Mouse (Mus musculus): Measurements from ENCODE around the gene Olfr279. TPM values are rescaled to one million over a fixed set of nuclear protein-coding genes. Genes with fewer than 3 reads are reported as not detected.
"Not testable (repeated sequence)": the region's sequence is repeated elsewhere in the genome, so short reads cannot be mapped to it uniquely, and the experiment has no call there.

Olfr279 gene
- total RNA-seq, 1 experiment from 2014 or later = not detected

DNA sequence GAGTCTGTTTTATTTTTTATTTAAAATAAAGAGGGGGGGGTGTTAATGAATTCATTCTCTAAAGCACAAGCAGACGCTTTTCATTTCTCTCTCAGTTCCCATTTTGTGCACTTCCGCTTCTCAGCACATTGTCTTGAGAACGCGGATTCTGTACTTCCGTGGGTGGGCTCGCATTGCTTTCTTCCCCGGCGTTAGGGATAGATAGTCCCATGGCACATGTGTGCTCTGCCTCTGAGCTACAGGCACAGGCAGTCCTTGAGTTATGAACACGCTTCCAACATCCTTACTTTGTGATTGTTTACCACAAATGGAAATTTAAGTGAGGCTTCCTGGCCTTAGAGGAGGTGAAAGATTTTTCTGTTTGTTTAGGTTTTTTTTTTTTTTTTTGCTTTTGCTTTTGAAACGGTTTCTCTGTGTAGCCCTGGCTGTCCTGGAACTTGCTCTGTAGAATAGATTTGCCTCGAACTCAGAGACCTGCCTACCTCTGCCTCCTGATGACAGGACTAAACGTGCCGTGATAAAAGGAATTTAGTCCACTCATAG, 19.3 kb downstream of the Olfr279 start:
- DNase-seq = no peak

DNA sequence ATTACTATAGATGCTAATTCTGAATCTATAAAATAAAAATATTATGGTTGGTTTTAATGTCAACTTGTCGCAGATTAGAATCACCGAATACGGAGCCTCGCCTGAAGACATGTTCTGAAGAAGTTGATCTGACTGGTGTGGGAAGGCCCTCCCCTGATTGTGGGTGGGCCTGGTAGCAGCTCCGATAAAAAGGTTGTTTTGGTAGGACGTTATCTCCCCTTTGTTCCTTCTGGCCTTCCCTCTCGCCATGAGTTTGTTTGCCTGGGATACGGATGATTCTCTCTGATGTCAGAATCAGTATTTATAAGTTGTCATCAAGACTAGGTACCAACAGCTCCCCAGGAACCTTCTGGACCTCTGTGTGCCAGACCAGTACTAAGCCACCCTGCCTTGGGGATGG, 20.0 kb downstream of the Olfr279 start:
- DNase-seq = no peak

DNA sequence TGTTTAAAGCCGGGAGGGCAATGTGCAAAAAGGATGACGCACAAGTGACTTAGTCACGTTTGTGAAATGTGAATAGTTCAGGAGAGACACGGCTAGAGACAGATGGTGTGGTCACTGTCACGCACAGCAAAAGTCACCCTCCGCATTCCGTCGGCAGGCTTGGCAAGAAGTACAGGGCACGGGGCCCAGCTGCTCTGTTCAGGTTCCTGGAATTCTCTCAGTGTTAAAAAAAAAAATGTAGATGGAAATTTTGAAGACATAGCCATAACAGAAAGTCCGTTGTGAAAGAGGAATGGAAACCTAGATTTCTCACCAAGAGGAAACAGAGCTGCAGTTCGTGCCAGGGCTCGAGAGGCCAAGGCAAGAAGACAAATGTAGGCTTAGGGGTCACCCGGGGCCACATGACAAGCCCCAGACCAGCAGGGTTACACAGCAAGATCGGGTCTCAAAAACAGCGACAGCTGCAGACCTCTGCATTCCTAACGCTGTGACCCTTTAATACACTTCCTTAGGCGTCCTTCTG, 20.7 kb downstream of the Olfr279 start:
- DNase-seq = peak; percentile 56

DNA sequence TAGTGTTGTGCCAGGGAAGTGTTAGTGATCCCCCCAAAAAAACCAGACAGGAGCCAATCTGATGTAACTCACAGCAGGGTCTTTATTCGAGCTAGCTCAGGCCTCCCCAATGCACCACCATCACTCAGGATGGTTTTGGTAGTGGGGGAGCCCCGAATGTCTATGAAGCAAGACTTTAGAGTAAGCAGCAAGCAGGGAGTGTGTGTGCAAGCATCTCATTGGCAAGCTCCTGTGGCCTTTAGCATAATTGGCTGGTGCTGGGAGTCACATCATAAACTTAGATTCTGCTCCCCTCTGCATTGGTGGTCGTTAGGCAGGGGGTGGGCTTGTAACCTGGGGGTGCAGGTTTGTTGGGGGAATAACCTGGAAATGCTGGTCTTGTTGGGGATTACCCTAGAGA, 21.5 kb downstream of the Olfr279 start:
- DNase-seq = not testable (repeated sequence)

DNA sequence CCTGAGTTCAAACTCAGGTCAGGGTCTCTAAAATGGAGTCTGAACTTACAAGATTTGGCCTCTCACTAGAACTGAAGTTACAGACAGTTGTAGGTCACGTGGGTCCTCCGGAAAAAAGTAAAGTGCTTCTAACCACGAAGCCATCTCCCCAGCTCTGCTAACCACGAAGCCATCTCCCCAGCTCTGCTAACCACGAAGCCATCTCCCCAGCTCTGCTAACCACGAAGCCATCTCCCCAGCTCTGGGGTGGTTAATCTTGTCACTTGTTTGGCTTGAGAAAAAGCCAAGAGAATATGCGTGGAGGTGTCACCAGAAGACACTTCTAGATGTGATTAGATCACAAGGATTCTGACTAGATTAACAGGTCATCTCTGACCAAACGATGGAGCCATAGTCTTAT, 21.9 kb downstream of the Olfr279 start:
- no peak for DNase-seq

DNA sequence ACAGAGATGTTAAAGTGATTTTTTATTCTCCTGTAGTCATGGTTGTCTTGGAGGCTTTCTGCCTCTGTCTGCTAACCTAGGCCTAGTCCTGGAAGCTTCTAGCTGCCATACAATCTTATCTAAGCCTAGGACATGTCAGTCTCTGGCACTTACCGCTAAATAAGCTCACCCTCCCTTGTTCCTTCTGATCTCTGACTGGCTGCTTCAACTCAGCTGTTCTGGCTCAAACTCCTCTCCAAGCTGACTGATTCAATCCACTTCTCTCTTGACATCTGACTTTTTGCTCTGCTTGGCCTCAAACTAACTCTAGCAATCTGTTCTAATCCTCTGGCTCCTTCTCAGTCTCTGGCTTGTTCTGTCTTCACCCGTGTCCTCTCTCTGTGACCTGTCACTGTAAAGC, 22.6 kb downstream of the Olfr279 start:
- not testable (repeated sequence) for DNase-seq

DNA sequence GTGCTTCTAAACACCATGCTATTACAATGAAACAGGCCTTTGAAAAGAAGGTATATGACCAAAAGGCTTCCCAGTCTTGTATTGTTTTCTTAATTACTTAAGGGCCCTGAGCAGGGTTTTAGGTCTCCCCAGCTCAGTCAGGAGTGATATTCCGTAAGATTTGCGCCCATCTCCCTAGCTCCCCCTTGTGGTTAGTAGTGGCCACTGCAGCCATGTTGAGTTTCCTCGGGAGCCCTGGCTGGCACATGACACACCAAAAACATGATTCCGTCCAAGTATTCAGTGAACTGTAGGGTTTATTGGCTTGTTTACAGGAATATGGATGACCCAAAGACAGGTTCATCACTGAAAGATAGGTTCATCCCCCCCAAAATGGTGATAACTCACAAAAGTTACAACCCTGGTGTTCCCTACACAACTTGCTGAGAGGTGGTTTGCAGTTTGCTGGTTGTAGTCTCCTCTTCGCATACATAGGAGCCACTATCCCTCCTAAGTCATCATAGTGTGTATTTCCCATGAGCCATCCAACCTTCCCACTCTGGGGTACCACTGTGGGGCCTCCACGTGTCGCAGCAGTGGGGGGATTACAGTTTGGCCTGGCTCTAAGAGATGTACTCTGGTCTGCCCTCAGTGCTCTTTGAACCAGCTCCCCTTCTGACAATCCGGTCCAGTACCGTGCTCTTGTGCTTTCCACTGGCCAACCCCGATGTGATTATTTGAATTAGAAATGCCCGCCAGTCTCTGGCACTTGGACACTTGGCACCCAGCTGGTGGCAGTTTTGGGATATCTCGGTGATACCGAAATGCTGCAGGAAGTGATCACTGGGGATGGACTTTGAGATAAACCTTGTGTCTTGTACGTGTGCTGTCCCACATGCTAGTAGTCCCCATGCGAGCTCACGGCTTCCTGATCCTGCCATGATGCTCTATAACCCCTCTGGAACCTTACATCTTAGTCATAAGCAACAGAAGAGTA, 25.5 kb downstream of the Olfr279 start:
- peak; percentile 66 for DNase-seq

DNA sequence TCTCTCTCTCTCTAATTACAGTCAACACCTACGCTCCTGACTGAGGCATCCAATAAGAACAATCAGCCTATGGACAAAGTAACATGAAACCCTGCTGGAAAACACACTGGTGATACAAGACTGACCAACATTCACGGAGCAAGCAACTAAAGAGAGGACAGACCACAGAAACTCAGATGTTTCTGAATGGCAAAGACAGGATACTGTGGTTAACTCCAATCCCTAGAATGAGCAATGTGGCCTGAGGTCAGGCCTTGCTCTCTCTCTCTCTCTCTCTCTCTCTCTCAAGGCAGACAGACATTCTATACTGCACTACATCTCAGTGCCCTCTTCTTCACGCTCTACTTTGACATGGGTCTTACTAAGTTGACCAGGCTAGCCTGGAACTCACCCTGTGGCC, 29.0 kb downstream of the Olfr279 start:
- no peak for DNase-seq

DNA sequence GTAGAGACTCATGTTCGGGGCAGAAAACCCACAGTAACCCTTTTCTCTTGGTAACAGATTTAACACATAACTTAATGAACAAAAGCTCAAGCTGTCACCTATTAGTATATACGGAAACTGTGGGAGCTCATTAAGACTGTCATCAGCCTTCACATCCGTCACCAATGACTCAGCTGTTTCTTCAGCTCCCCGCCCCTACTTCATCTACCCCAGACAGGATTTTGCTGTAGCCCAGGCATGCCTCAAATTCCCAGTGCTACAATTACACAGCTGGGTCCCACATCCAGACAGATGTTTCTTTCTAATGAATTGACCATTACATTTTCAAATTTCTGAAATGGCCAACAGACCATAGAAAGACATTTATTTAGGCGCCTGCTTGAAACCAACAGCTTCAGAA, 33.9 kb downstream of the Olfr279 start:
- no peak for DNase-seq

DNA sequence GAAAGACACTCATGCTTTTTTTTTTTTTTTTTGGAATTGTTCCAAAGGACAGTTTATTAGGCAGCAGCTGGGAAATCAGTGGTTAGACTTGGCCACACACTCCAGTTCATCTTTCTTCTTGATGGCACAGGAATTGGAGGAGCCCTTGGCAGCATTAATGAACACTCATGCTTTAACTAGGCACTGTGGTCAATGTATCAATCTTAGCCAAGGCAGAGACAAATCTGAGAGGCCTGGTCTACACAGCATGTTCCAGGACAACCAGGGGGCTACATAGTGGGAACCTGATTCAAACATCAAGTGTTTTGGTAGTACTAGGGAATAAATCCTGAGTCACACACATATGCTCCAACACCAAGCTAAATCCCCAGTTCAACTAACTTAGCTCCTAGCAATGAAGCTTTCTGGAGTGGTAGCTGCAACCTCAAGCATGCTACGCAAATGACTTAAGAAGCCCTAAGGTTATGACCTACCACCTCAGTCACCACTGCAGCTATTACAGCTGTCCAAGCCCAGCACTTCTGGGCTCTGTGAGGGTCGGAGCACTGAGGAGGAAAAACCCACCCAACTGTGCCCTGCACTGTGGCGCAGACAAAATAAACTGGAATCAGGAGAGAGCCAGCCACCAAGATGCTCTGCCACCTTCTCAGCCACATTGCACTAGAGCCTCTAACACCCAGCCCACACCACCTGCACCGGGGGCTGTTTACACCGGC, 35.0 kb downstream of the Olfr279 start:
- DNase-seq = no peak

DNA sequence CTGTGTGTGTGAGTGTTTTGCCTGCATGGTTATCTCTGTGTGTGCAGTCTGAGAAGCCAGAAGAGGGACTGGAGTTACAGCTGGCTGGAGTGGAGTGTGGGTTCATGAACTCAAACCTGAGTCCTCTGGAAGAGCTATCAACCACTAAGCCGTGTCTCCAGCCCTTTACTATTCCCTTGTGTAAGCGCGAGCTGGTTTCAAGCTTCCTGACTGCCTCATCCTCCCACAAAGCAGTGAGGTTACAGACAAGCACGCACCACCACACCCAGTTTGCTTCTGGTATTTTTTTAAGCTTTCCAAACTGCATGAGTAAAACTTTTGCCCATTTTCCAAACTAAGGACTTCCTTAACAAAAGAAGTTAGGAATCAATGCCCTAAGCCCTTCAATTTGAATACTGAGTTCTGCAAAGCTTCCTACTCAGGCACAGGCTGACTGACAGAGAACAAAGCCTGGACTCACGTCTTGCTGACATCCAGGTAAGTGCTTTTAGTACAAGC, 35.9 kb downstream of the Olfr279 start:
- DNase-seq = no peak

DNA sequence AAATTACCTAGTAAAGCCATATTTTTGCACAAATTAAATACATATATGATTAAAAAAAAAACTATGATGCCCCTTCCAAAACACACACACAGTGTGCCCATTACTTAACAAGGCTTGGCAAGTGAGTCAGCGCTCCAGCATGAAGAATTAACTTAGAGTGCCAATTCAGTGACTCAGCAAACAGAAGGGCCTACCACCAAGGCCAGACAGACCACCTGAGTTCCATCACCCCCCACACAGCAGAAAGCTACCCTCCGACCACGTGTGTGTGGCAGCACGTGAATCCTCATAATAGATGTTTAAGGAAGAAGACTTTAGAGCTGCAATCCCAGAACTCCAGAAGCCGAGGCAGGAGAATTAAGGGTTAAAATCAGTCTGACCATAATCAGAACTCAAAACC, 40.1 kb downstream of the Olfr279 start:
- peak; percentile 38 for DNase-seq

DNA sequence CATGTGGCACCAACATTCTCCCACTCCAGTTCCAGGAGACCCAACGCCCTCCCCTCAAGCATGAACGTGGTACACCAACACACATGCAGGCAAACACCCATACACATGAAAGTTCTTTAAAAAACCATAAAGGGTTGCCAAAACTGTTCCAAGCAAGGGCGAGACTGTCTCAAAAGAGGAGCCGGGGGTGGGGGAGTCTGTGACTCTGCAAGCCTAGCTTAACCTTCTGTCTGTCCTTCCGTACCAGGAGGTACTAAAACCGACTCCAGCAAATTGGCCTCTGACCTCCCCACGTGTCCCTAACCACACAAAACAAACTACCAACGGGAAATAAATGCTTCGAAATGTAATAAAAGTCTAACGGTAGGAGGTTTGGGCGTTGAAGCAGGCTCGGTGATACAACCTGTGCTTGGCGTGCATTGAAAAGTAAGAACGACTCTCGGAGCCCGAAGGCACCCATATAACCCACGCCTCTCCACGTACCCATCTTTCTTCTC, 40.9 kb downstream of the Olfr279 start:
- no peak for DNase-seq

DNA sequence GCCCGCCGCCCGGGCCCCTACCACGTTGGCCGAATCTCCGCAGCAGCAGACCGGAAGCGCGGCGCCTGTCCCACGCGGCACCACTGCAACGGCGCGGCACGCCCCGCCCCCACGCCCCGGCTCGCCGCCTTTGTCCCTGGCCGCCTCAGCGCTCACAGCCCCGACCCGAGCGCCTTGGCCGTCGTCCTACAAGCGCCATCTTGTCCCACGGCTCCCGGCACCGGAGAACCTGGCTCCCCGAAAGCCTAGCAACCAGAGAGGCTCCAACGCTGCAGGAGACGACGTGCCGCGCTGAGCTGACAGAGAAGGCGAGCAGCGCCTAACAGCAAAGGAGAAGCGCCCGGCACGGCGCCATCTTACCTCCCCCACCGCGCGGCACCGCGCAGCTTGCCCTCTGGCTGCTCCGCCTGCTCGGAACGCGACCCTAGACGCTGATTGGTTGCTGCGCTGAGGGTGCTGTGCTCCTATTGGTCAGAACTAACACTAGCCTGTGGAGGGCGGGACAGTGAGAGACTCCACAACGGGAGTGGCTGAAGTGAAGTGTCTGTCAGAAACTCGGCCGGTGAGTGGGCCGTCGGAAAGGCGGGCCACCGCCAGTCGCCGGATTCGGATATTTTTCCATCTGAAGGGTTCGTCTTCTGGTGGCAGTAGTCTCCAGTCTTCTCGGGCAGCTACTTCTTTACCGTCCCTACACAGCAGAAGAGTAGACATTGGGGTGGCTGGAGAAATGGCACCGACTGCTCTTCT, 41.9 kb downstream of the Olfr279 start, which contains the start of gene Kansl2:
TSS of gene Kansl2 (minus strand) at position 384 of the 747 bp plus-strand sequence.
- peak; percentile 95 for DNase-seq

DNA sequence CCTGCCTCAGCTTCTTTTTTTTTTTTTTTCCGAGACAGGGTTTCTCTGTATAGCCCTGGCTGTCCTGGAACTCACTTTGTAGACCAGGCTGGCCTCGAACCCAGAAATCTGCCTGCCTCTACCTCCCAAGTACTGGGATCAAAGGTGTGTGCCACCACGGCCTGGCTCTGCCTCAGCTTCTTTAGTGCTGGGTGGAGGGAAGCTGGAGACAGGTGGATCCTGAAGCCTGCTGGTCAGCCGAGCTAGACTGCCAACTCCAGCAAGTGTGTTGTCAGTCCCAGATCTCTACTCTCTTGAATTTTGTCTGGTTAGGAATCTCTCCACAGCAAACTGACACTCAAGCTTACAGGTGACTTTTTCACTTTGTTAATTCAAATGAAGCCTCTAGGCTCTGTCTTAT, 43.7 kb downstream of the Olfr279 start:
- DNase-seq = no peak

DNA sequence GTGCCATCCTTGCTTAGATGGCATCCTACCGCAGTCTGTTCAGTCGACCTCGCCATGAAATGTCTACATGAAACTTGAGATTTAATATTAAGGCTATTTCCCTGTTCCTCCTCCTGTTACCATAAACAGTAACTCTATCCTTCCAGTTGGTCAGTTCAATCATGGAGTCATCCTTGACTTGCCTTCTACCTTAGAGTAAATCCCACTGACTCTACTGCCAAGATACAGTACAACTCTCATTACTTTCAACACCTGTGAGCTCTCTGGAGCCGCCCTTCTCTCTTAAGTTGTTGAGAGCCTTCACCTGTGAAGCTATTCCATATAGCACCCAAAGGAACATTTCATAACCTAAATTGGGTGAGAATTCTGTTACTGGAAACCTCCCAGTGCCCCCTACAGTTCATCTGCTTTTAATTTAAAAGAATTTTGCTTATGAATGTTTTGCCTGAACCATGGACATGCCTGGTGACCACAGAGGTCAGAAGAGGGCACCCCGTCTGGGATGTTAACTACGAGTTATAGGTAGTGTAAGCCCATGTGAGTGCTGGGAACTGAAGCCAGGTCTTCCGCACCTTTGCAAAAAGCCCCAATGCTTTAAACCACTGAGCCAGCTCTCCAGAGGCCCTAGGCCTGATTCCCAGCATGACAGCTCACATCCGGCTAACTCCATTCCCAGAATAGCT, 44.8 kb downstream of the Olfr279 start:
- no peak for DNase-seq

DNA sequence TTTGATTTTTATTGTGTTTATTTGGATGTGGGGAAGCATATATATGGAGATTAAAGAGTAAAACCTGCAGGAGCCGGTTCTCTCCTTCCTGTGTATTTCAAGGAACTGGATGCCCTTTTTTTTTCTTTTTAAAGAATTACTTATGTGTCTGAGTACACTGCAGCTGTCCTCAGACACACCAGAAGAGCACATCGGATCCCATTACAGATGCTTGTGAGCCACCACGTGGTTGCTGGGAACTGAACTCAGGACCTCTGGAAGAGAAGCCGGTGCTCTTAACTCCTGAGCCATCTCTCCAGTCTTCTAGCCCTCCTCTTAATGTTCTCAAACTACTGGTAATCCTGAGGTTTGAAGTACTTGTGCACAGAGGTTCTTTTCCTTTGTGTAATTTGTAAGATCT, 45.7 kb downstream of the Olfr279 start:
- no peak for DNase-seq

DNA sequence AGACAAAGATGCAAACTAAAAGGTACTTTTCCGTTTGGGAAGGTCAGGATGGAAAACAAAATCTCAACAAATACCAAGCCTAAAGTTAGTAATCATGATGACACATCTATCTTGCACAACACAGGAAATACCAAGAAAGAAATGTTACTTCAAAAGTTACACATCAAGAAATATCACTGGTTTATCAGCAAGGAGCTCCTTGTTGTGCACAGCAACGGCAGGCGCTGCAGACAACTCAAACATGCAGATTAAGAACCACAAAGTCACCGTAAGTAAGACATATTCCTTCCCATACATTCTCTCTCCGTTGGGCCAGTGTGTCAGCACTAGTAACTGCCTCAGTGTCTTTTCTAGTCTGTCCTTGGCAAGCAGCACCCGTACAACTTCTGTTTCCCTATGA, 48.9 kb downstream of the Olfr279 start:
- no peak for DNase-seq

DNA sequence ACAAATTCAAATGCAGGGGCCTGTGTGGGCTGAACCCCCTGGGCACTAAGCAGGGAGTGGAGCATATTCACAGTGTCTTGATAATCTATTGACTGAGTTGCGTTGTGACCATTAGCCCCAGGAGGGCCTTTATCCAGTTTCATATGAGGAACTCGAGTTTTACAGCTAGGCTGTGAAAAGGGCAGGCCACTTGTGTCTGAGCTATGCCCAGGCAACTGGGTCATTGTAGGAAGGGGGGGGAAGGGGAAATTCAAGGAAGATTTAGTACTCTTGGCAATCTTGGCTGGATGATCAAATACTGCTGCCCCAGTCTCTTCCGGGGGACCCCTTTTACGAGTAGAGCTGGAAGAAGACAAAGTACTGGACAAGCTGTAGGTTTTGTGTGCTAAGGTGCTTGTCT, 51.1 kb downstream of the Olfr279 start:
- no peak for DNase-seq

DNA sequence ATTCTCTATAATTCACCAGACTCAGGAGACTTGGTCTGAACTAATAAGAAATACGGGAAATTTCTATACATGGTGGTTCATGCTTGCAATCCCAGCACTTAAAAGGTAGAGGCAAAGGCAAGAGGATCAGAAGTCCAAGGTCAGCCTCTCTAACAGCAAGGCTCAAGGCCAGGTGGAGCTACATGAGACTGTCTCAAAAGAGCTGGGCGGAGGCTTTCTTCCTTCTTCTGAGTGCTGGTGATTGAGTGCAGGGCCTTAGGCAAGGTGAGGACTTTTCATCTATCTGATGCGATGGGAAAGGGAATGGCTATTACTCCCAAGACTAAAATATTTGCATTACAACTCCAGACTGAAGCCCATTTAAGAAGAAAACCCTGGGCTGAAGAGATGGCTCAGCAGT, 52.9 kb downstream of the Olfr279 start:
- no peak for DNase-seq

DNA sequence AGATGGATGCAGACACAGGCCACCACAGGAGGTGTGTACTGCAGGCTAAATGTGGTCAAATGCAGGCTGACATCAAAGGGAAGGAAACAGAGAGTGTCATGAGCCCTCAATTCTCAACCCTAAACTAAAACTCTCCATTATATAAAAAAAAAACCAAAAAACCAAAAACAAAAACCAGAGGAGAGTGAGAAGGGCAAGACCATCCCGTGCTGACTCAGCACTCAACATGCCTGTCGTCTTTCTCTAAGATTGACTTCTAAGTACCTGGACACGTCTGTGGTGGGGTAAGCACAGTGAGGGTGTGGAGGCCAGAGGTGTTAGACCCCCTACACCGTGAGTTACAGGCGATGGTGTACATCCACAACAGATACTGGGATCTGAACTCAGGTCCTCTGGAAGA, 54.6 kb downstream of the Olfr279 start:
- DNase-seq = no peak

Measured in adrenal gland, postnatal 25 days (tissue).